Mouse (Mus musculus): ENCODE measurements around the gene Syt8. TPM values are rescaled to one million over a fixed set of nuclear protein-coding genes. Genes with fewer than 3 reads are reported as not detected.

Gene Syt8
- polyA plus RNA-seq, 1 experiment from 2014 or later, result not detected

GRCm38 (mm10) chr7:142482256-142482609, 47.6 kb downstream of the Syt8 start:
- peaks cover 57% of the 10 kb centered on the region for H3K4me1 ChIP-seq (ENCODE audit: control insufficient read depth, insufficient read depth, low read length)

GRCm38 (mm10) chr7:142483136-142483535, 48.5 kb downstream of the Syt8 start:
- H3K27ac ChIP-seq (replicated peaks; ENCODE audit: low read depth, low read length), result peak overlapping the region; percentile 87
- H3K9me3 ChIP-seq (ENCODE audit: control insufficient read depth, low read length), result no peaks in the 10 kb centered on the region
- no peaks in the 10 kb centered on the region for H3K27me3 ChIP-seq (ENCODE audit: control insufficient read depth, insufficient read depth, low read length)
- no peaks in the 10 kb centered on the region; the same call in 1 of the 2 replicates for H3K36me3 ChIP-seq (ENCODE audit: control insufficient read depth, insufficient read depth, low read length)
- no peak overlapping the region for H3K4me2 ChIP-seq (ENCODE audit: low read depth, severe bottlenecking)
- H3K4me1 ChIP-seq (ENCODE audit: control insufficient read depth, insufficient read depth, low read length), result peaks cover 65% of the 10 kb centered on the region
- WGBS, result 22% methylated on average over 11 of the region's 11 CpGs
- H3K9ac ChIP-seq (ENCODE audit: low read length), result no peak overlapping the region
- H3K4me3 ChIP-seq (ENCODE audit: low read depth, low read length), result no peak overlapping the region
- ATAC-seq (ENCODE audit: insufficient number of reproducible peaks, low FRiP score, low TSS enrichment, low read depth) (no peak), DNase-seq (ENCODE audit: low spot score) (peak; percentile 76)

More at GRCm38 (mm10) chr7:142482256-142482609, 47.6 kb downstream of the Syt8 start:
- Histone ChIP-seq H3K27ac (replicated peaks; ENCODE audit: low read depth, low read length) (peak overlapping the region; percentile 87), H3K9ac (ENCODE audit: low read length) (peak overlapping the region; percentile 74), H3K4me3 (ENCODE audit: low read depth, low read length) (peak overlapping the region; percentile 14), H3K4me2 (ENCODE audit: low read depth, severe bottlenecking) (peak overlapping the region; percentile 47), H3K36me3 (ENCODE audit: control insufficient read depth, insufficient read depth, low read length) (no peaks in the 10 kb centered on the region; the same call in 1 of the 2 replicates), H3K9me3 (ENCODE audit: control insufficient read depth, low read length) (no peaks in the 10 kb centered on the region), H3K27me3 (ENCODE audit: control insufficient read depth, insufficient read depth, low read length) (no peaks in the 10 kb centered on the region)
- peak; percentile 6; the same call in 1 of the 2 replicates for ATAC-seq (ENCODE audit: insufficient number of reproducible peaks, low FRiP score, low TSS enrichment, low read depth)
- peak; percentile 73 for DNase-seq (ENCODE audit: low spot score)
- WGBS, result 14% methylated on average over 6 of the region's 6 CpGs

GRCm38 (mm10) chr7:142484780-142485179, 50.1 kb downstream of the Syt8 start:
- 64% methylated on average over 12 of the region's 12 CpGs for WGBS
- Histone ChIP-seq H3K9me3 (ENCODE audit: control insufficient read depth, low read length) (no peaks in the 10 kb centered on the region), H3K9ac (ENCODE audit: low read length) (no peak overlapping the region; the same call in 1 of the 2 replicates), H3K4me3 (ENCODE audit: low read depth, low read length) (no peak overlapping the region), H3K4me1 (ENCODE audit: control insufficient read depth, insufficient read depth, low read length) (peaks cover 65% of the 10 kb centered on the region), H3K36me3 (ENCODE audit: control insufficient read depth, insufficient read depth, low read length) (no peaks in the 10 kb centered on the region), H3K27me3 (ENCODE audit: control insufficient read depth, insufficient read depth, low read length) (no peaks in the 10 kb centered on the region), H3K27ac (replicated peaks; ENCODE audit: low read depth, low read length) (peak overlapping the region; percentile 93), H3K4me2 (ENCODE audit: low read depth, severe bottlenecking) (no peak overlapping the region)
- ATAC-seq (ENCODE audit: insufficient number of reproducible peaks, low FRiP score, low TSS enrichment, low read depth), result no peak
- no peak for DNase-seq (ENCODE audit: low spot score)

- no peaks in the 10 kb centered on the region for H3K9me3 ChIP-seq (ENCODE audit: control insufficient read depth, low read length)
- no peaks in the 10 kb centered on the region for H3K27me3 ChIP-seq (ENCODE audit: control insufficient read depth, insufficient read depth, low read length)
- peak overlapping the region; percentile 93 for H3K27ac ChIP-seq (replicated peaks; ENCODE audit: low read depth, low read length)
- peaks cover 55% of the 10 kb centered on the region for H3K4me1 ChIP-seq (ENCODE audit: control insufficient read depth, insufficient read depth, low read length)
- H3K4me2 ChIP-seq (ENCODE audit: low read depth, severe bottlenecking), result no peak overlapping the region
- H3K9ac ChIP-seq (ENCODE audit: low read length), result peak overlapping the region; percentile 53
- H3K4me3 ChIP-seq (ENCODE audit: low read depth, low read length), result no peak overlapping the region
- DNase-seq (ENCODE audit: low spot score) (peak; percentile 70), ATAC-seq (ENCODE audit: insufficient number of reproducible peaks, low FRiP score, low TSS enrichment, low read depth) (peak; percentile 26)
- 30% methylated on average over 8 of the region's 8 CpGs for WGBS
- no peaks in the 10 kb centered on the region for H3K36me3 ChIP-seq (ENCODE audit: control insufficient read depth, insufficient read depth, low read length)
These were observed 52.1 kb downstream of the Syt8 start for GRCm38 (mm10) chr7:142486751-142487162.

GRCm38 (mm10) chr7:142487341-142487859, 52.8 kb downstream of the Syt8 start:
- H3K36me3 ChIP-seq (ENCODE audit: control insufficient read depth, insufficient read depth, low read length), result no peaks in the 10 kb centered on the region
- DNase-seq (ENCODE audit: low spot score) (peak; percentile 83), ATAC-seq (ENCODE audit: insufficient number of reproducible peaks, low FRiP score, low TSS enrichment, low read depth) (peak; percentile 56)
- peaks cover 49% of the 10 kb centered on the region for H3K4me1 ChIP-seq (ENCODE audit: control insufficient read depth, insufficient read depth, low read length)
- no peak overlapping the region for H3K4me3 ChIP-seq (ENCODE audit: low read depth, low read length)
- no peaks in the 10 kb centered on the region for H3K9me3 ChIP-seq (ENCODE audit: control insufficient read depth, low read length)
- H3K9ac ChIP-seq (ENCODE audit: low read length), result peak overlapping the region; percentile 53
- peak overlapping the region; percentile 7; the same call in 1 of the 2 replicates for H3K4me2 ChIP-seq (ENCODE audit: low read depth, severe bottlenecking)
- no peaks in the 10 kb centered on the region for H3K27me3 ChIP-seq (ENCODE audit: control insufficient read depth, insufficient read depth, low read length)
- 20% methylated on average over 9 of the region's 9 CpGs for WGBS
- H3K27ac ChIP-seq (replicated peaks; ENCODE audit: low read depth, low read length), result peak overlapping the region; percentile 93

GRCm38 (mm10) chr7:142488053-142488452, 53.4 kb downstream of the Syt8 start:
- 86% methylated on average over 3 of the region's 3 CpGs for WGBS

More at GRCm38 (mm10) chr7:142488053-142488452, 53.4 kb downstream of the Syt8 start:
- no peak for ATAC-seq (ENCODE audit: insufficient number of reproducible peaks, low FRiP score, low TSS enrichment, low read depth)
- no peaks in the 10 kb centered on the region for H3K36me3 ChIP-seq (ENCODE audit: control insufficient read depth, insufficient read depth, low read length)
- H3K4me2 ChIP-seq (ENCODE audit: low read depth, severe bottlenecking), result no peak overlapping the region
- H3K9me3 ChIP-seq (ENCODE audit: control insufficient read depth, low read length), result no peaks in the 10 kb centered on the region
- H3K9ac ChIP-seq (ENCODE audit: low read length), result peak overlapping the region; percentile 53; the same call in 1 of the 2 replicates
- no peak overlapping the region for H3K4me3 ChIP-seq (ENCODE audit: low read depth, low read length)
- H3K27me3 ChIP-seq (ENCODE audit: control insufficient read depth, insufficient read depth, low read length), result no peaks in the 10 kb centered on the region
- DNase-seq (ENCODE audit: low spot score), result no peak
- peak overlapping the region; percentile 93 for H3K27ac ChIP-seq (replicated peaks; ENCODE audit: low read depth, low read length)
- H3K4me1 ChIP-seq (ENCODE audit: control insufficient read depth, insufficient read depth, low read length), result peaks cover 43% of the 10 kb centered on the region

Other genes with a start within 250 kb of the Syt8 start
- not detected in 2 replicates for gene Gm10153, start 244.5 kb upstream of the Syt8 start, polyA plus RNA-seq (2014; fragmentation: Nextera tagmentation; extraction: Ambion mirVana)
- not detected in 2 replicates for gene Krtap5-3, start 233.5 kb upstream of the Syt8 start, polyA plus RNA-seq (2014; fragmentation: Nextera tagmentation; extraction: Ambion mirVana)
- gene Gm7579, start 223.0 kb upstream of the Syt8 start, polyA plus RNA-seq (2014; fragmentation: Nextera tagmentation; extraction: Ambion mirVana), result not detected in 2 replicates
- gene Krtap5-5, start 204.9 kb upstream of the Syt8 start, polyA plus RNA-seq (2014; fragmentation: Nextera tagmentation; extraction: Ambion mirVana), result not detected in 2 replicates
- gene Gm40460, start 193.8 kb upstream of the Syt8 start, polyA plus RNA-seq (2014; fragmentation: Nextera tagmentation; extraction: Ambion mirVana), result not detected in 2 replicates
- not detected in 2 replicates for gene Gm2431, start 176.5 kb upstream of the Syt8 start, polyA plus RNA-seq (2014; fragmentation: Nextera tagmentation; extraction: Ambion mirVana)
- not detected in 2 replicates for gene Gm4559, start 160.5 kb upstream of the Syt8 start, polyA plus RNA-seq (2014; fragmentation: Nextera tagmentation; extraction: Ambion mirVana)
- gene Krtap5-1, start 137.7 kb upstream of the Syt8 start, polyA plus RNA-seq (2014; fragmentation: Nextera tagmentation; extraction: Ambion mirVana), result not detected in 2 replicates
- not detected in 2 replicates for gene Krtap5-4, start 131.3 kb upstream of the Syt8 start, polyA plus RNA-seq (2014; fragmentation: Nextera tagmentation; extraction: Ambion mirVana)
- gene Ifitm10, start 61.1 kb upstream of the Syt8 start, polyA plus RNA-seq (2014; fragmentation: Nextera tagmentation; extraction: Ambion mirVana), result 0.27 and 0.72 TPM in 2 replicates
- 0.79 TPM in 1 of 2 replicates, not detected in the other for gene Gm49369, start 52.2 kb upstream of the Syt8 start, polyA plus RNA-seq (2014; fragmentation: Nextera tagmentation; extraction: Ambion mirVana)
- gene Ctsd, start 46.8 kb upstream of the Syt8 start, polyA plus RNA-seq (2014; fragmentation: Nextera tagmentation; extraction: Ambion mirVana), result 133 and 139 TPM in 2 replicates
- gene Tnni2, start 7.0 kb downstream of the Syt8 start, polyA plus RNA-seq (2014; fragmentation: Nextera tagmentation; extraction: Ambion mirVana), result 7.0 and 10.3 TPM in 2 replicates
- gene Lsp1, start 26.0 kb downstream of the Syt8 start, polyA plus RNA-seq (2014; fragmentation: Nextera tagmentation; extraction: Ambion mirVana), result 22.8 and 23.3 TPM in 2 replicates
- gene Tnnt3, start 64.0 kb downstream of the Syt8 start, polyA plus RNA-seq (2014; fragmentation: Nextera tagmentation; extraction: Ambion mirVana), result 8.0 and 10.8 TPM in 2 replicates
- 17.8 and 19.7 TPM in 2 replicates for gene Mrpl23, start 97.8 kb downstream of the Syt8 start, polyA plus RNA-seq (2014; fragmentation: Nextera tagmentation; extraction: Ambion mirVana)
- gene Igf2, start 232.0 kb downstream of the Syt8 start, polyA plus RNA-seq (2014; fragmentation: Nextera tagmentation; extraction: Ambion mirVana), result 852 and 881 TPM in 2 replicates
- 0.10 TPM in 1 of 2 replicates, not detected in the other for gene Gm49394, start 235.1 kb downstream of the Syt8 start, polyA plus RNA-seq (2014; fragmentation: Nextera tagmentation; extraction: Ambion mirVana)